ENCODE assay signal across 11 mouse cellular contexts in the genomic region with DNA sequence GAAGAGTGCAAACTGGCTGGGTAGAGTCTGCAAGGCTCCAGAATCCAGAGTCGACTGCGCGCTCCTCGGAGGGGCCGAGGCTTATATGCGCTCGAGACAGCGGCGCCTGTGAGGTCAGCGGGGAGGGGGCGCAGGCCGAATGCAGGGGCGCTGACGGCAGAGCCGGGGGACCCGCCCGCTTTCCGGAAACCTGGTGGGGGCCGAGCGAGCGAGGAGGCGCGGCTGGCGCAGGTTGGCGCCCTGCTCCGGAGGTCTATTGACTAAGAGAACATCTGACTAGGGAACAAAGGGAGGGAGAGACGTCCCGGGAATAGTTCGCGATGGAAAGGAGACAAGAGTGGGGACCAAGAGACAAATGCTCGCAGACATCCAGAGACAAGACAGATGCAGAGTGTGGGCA. TPM values are rescaled to one million over a fixed set of nuclear protein-coding genes. Genes with fewer than 3 reads are reported as not detected.
DNase-seq lines count a peak whose midpoint lies in the region; ATAC-seq and TF ChIP-seq lines count a peak whose summit lies in the region.
"Had no signal": no experiment of that assay in that cellular context is flagged by ENCODE, and none has a peak within 500 bp of the region (broad histone marks: within the 10 kb centered on the region; RNA-seq: fewer than 3 reads in every experiment).

A gene (minus strand): TSS at position 60 of the 400 bp plus-strand sequence.

- DNase-seq in frontal cortex, adult 2 months (ENCODE audit: extremely low spot score in 1 of 2, low spot score in 1 of 2): no peak
- no peak for DNase-seq in frontal cortex, postnatal 25 days (ENCODE audit: low spot score in 2 of 2)
- DNase-seq in forebrain, postnatal 0 days: no peak
- peak; percentile 91 for DNase-seq in midbrain, embryonic 11.5 days (ENCODE audit: low spot score, missing footprints)
- DNase-seq in layer of hippocampus, postnatal 25 days (ENCODE audit: extremely low spot score in 1 of 2, low spot score in 1 of 2): no peak
- DNase-seq in thymus, adult 18-20 months: no peak
- no peak for DNase-seq in cerebellum, adult 9-10 months
- DNase-seq: adrenal gland, postnatal 14 days had no signal

- ATAC-seq in forebrain, postnatal 0 days: peak; percentile 38; the same call in 1 of the 2 replicates
- 0 out of 2 replicates have a peak, but pooled peaks have one; percentile 17 for ATAC-seq in midbrain, embryonic 11.5 days (ENCODE audit: low FRiP score)

- H3K27me3 ChIP-seq in ES-Bruce4 (ENCODE audit: control insufficient read depth, insufficient read depth, low read length, poor library complexity, severe bottlenecking): no peaks in the 10 kb centered on the region
- H3K27me3 ChIP-seq in forebrain, postnatal 0 days (ENCODE audit: insufficient read depth, low read length): peaks cover 15% of the 10 kb centered on the region
- peaks cover 21% of the 10 kb centered on the region; the same call in 1 of the 2 replicates for H3K27me3 ChIP-seq in midbrain, embryonic 11.5 days (ENCODE audit: control insufficient read depth, insufficient read depth, low read length)

- peaks cover 5% of the 10 kb centered on the region for H3K4me1 ChIP-seq in ES-Bruce4 (ENCODE audit: control insufficient read depth, insufficient read depth, low read length)
- H3K4me1 ChIP-seq in forebrain, postnatal 0 days (ENCODE audit: insufficient read depth): no peaks in the 10 kb centered on the region
- H3K4me1 ChIP-seq in midbrain, embryonic 11.5 days (ENCODE audit: control insufficient read depth, insufficient read depth, low read length): peaks cover 19% of the 10 kb centered on the region

- H3K36me3 ChIP-seq in ES-Bruce4 (ENCODE audit: control insufficient read depth, insufficient read depth, low read length, poor library complexity, severe bottlenecking): 0 out of 2 replicates have a peak, but pooled peaks cover 3% of the 10 kb centered on the region
- H3K36me3 ChIP-seq in forebrain, postnatal 0 days (ENCODE audit: insufficient read depth): no peaks in the 10 kb centered on the region
- H3K36me3 ChIP-seq in midbrain, embryonic 11.5 days (ENCODE audit: control insufficient read depth, insufficient read depth, low read length): no peaks in the 10 kb centered on the region

- no peak for TF ChIP-seq CTCF in ES-Bruce4 (IDR thresholded peaks at IDR 0.05; ENCODE audit: low read depth, low read length)
- TF ChIP-seq CTCF in forebrain, postnatal 0 days (IDR thresholded peaks at IDR 0.05; ENCODE audit: low read depth): no peak

- WGBS in forebrain, postnatal 0 days: under 1% methylated on average over 31 of the region's 31 CpGs
- WGBS in midbrain, embryonic 11.5 days: 1% methylated on average over 31 of the region's 31 CpGs

- TF ChIP-seq POLR2A in ES-Bruce4 (IDR thresholded peaks at IDR 0.05; ENCODE audit: insufficient read depth, low read length): no peak

- peak within 1 kb of the TSS; percentile 13; the same call in 1 of the 2 replicates for H3K9ac ChIP-seq in ES-Bruce4 (ENCODE audit: low read depth, poor library complexity, severe bottlenecking)
- peak within 1 kb of the TSS; percentile 48 for H3K9ac ChIP-seq in forebrain, postnatal 0 days
- H3K9ac ChIP-seq in midbrain, embryonic 11.5 days (ENCODE audit: low read length): peak within 1 kb of the TSS; percentile 64
- H3K9ac ChIP-seq: liver, embryonic 14.5 days had no signal

- peak within 1 kb of the TSS; percentile 59 for H3K4me2 ChIP-seq in forebrain, postnatal 0 days (ENCODE audit: low read depth)
- peak within 1 kb of the TSS; percentile 57 for H3K4me2 ChIP-seq in midbrain, embryonic 11.5 days

- peak within 1 kb of the TSS; percentile 63 for H3K4me3 ChIP-seq in ES-Bruce4 (ENCODE audit: low read depth, low read length)
- peak within 1 kb of the TSS; percentile 35 for H3K4me3 ChIP-seq in forebrain, postnatal 0 days (ENCODE audit: low read depth, low read length)
- peak within 1 kb of the TSS; percentile 26 for H3K4me3 ChIP-seq in midbrain, embryonic 11.5 days (ENCODE audit: low read depth, low read length)

- H3K27ac ChIP-seq in ES-Bruce4 (ENCODE audit: insufficient read depth, low read length): no peak within 1 kb of the TSS
- no peak within 1 kb of the TSS for H3K27ac ChIP-seq in forebrain, postnatal 0 days (ENCODE audit: low read depth, low read length)
- H3K27ac ChIP-seq in midbrain, embryonic 11.5 days (ENCODE audit: low read depth, low read length): no peak within 1 kb of the TSS
- H3K27ac ChIP-seq: liver, embryonic 14.5 days had no signal

- TF ChIP-seq EP300 in ES-Bruce4 (IDR thresholded peaks at IDR 0.05; ENCODE audit: insufficient read depth, low read depth, low read length): peak; percentile 67

- H3K9me3 ChIP-seq in ES-Bruce4 (replicated peaks; ENCODE audit: control insufficient read depth, insufficient read depth, low read length, poor library complexity, severe bottlenecking): no peaks in the 10 kb centered on the region
- H3K9me3 ChIP-seq in forebrain, postnatal 0 days (ENCODE audit: low read length): no peaks in the 10 kb centered on the region
- H3K9me3 ChIP-seq in midbrain, embryonic 11.5 days (ENCODE audit: control insufficient read depth, low read length): no peaks in the 10 kb centered on the region

RNA-seq across cellular contexts. Expression of the gene that starts here (rescaled TPM):
- 54.3 and 56.1 TPM in 2 replicates for polyA plus RNA-seq in frontal cortex, adult 2 months (2012; rRNA removed)
- 150 and 163 TPM in 2 replicates for polyA plus RNA-seq in ES-Bruce4 (2011; ENCODE audit: insufficient read depth, insufficient read length, low read depth, missing spikeins)
- 14.2 and 22.0 TPM in 2 replicates for total RNA-seq in forebrain, postnatal 0 days (2014; rRNA removed)
- polyA plus RNA-seq in forebrain, postnatal 0 days (2015; fragmentation: Nextera tagmentation; extraction: Ambion mirVana): 10.3 and 13.0 TPM in 2 replicates
- 6.6 and 11.1 TPM in 2 replicates for polyA plus RNA-seq in midbrain, embryonic 11.5 days (2014; fragmentation: Nextera tagmentation; extraction: Ambion mirVana)
- total RNA-seq in layer of hippocampus, postnatal 25 days (2021): 1 to 10 TPM; 1.3 to 1.7 TPM
- total RNA-seq: adrenal gland, postnatal 14 days had no signal
- polyA plus RNA-seq: gonadal fat pad, adult 2 months had no signal

Comparison
In these comparisons a context has a peak if more than half of its experiments do, and no peak if none do; other contexts are left out.
1. H3K9ac ChIP-seq: peak in every context shown above with its lines; median percentile 64 in midbrain, embryonic 11.5 days; 48 in forebrain, postnatal 0 days; 13 in ES-Bruce4.